ENCODE assay signal across 8 mouse cellular contexts in genomic region chr2:119166901-119167865, GRCm38 (mm10). TPM values are rescaled to one million over a fixed set of nuclear protein-coding genes. Genes with fewer than 3 reads are reported as not detected.
DNase-seq lines count a peak whose midpoint lies in the region; ATAC-seq lines count a peak whose summit lies in the region.

Gene Gchfr (plus strand): TSS chr2:119167773.

- H3K4me1 ChIP-seq in forebrain, embryonic 12.5 days: peaks cover 19% of the 10 kb centered on the region

- intact Hi-C loops in heart, postnatal 25 days (cut with DNase I): no loop called here

- no peak within 1 kb of the TSS for H3K27ac ChIP-seq in forebrain, embryonic 12.5 days

- H3K9ac ChIP-seq in forebrain, embryonic 12.5 days: peak within 1 kb of the TSS; percentile 48

- peaks cover 61% of the 10 kb centered on the region for H3K27me3 ChIP-seq in forebrain, embryonic 12.5 days

- ATAC-seq in forebrain, embryonic 12.5 days (ENCODE audit: low FRiP score): peak; percentile 86
- peak; percentile 82 for ATAC-seq in megakaryocyte, adult 5-6 weeks (ENCODE audit: poor library complexity, severe bottlenecking)

- peak; percentile 23 to 48 for DNase-seq in left cerebral cortex, adult 18-20 months (ENCODE audit: low spot score in 2 of 2)
- DNase-seq in left cerebral cortex, adult 8-10 months (ENCODE audit: low spot score in 2 of 2): no peak
- peak; percentile 31 for DNase-seq in c-Kit-positive CD71-positive TER-119-positive erythroid progenitor cells, embryonic 14.5 days (ENCODE audit: low spot score)
- peak; percentile 41 for DNase-seq in heart, postnatal 25 days (ENCODE audit: low spot score)
- DNase-seq in kidney, postnatal 4 days: peak; percentile 78 to 87
- peak; percentile 37 for DNase-seq in right cerebral cortex, postnatal 25 days

- peak within 1 kb of the TSS; percentile 51 for H3K4me3 ChIP-seq in forebrain, embryonic 12.5 days (replicated peaks)

- no peaks in the 10 kb centered on the region for H3K9me3 ChIP-seq in forebrain, embryonic 12.5 days

- H3K4me2 ChIP-seq in forebrain, embryonic 12.5 days: peak within 1 kb of the TSS; percentile 91

- under 1% methylated on average over 60 of the region's 60 CpGs for WGBS in forebrain, embryonic 12.5 days

- H3K36me3 ChIP-seq in forebrain, embryonic 12.5 days (replicated peaks): no peaks in the 10 kb centered on the region

RNA-seq across cellular contexts. Expression of gene Gchfr, which starts in this region (rescaled TPM):
- 1 to 10 TPM in 1 of 2 experiments, under 1 TPM in 1; 0.56 to 1.0 TPM for total RNA-seq in left cerebral cortex, adult 18-20 months (2021)
- not detected for total RNA-seq in left cerebral cortex, adult 8-10 months (2022)
- polyA plus RNA-seq in forebrain, embryonic 12.5 days (2016; fragmentation: Nextera tagmentation; extraction: Ambion mirVana): 2.2 and 2.3 TPM in 2 replicates
- 1 to 10 TPM; 4.4 to 6.0 TPM for total RNA-seq in heart, postnatal 25 days (2021)
- not detected in 2 replicates for total RNA-seq in megakaryocyte, adult 5-6 weeks (2015)
- not detected in 2 replicates for total RNA-seq in megakaryocyte, adult 5-6 weeks (2017)

Comparison
In these comparisons a context has a peak if more than half of its experiments do, and no peak if none do; other contexts are left out.
1. DNase-seq: peak in left cerebral cortex, adult 18-20 months (2 of 2), c-Kit-positive CD71-positive TER-119-positive erythroid progenitor cells, embryonic 14.5 days (single experiment), heart, postnatal 25 days (single experiment), kidney, postnatal 4 days (2 of 2) and right cerebral cortex, postnatal 25 days (single experiment); none in left cerebral cortex, adult 8-10 months (0 of 2).
2. Peak in ATAC-seq in megakaryocyte, adult 5-6 weeks; RNA of the gene not detected or under 1 TPM.